13 mouse cellular contexts compared by ENCODE assay signal in the genomic region with DNA sequence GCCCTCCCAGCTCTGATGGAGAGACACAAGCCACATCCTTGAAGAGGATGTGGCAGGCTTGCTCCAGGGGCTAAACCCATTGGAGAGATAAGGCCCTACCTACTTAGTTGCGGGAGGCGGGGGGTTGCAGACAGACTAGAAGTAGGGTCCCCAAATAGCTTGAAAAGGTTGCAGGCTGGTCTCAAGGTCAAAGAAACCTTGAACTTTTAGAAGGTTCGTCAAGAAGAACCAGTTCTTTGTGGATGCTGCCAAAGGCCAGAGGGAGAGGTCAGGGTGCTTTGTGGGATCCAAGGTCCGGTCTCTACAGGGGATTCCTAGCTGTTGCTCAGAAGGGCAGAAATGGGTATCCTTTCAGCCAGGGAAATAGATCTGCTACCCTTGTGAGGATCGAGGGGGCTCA. TPM values are rescaled to one million over a fixed set of nuclear protein-coding genes. Genes with fewer than 3 reads are reported as not detected.
"Had no signal": no experiment of that assay in that cellular context is flagged by ENCODE, and none has a peak within 500 bp of the region (broad histone marks: within the 10 kb centered on the region; RNA-seq: fewer than 3 reads in every experiment).

No protein-coding gene starts in this region.

- H3K9ac ChIP-seq: kidney, embryonic 15.5 days; liver, embryonic 12.5 days; lung, embryonic 14.5 days; neural tube, embryonic 12.5 days had no signal

- H3K9me3 ChIP-seq: kidney, embryonic 15.5 days; liver, embryonic 12.5 days; midbrain, embryonic 10.5 days; neural tube, embryonic 12.5 days had no signal

- H3K4me1 ChIP-seq: liver, embryonic 12.5 days; neural tube, embryonic 12.5 days had no signal

- H3K4me2 ChIP-seq: liver, embryonic 12.5 days; neural tube, embryonic 12.5 days had no signal

- ATAC-seq: liver, embryonic 12.5 days had no signal

- H3K36me3 ChIP-seq: kidney, embryonic 15.5 days; liver, embryonic 12.5 days; midbrain, embryonic 10.5 days; neural tube, embryonic 12.5 days had no signal

- H3K4me3 ChIP-seq: kidney, embryonic 15.5 days; liver, embryonic 12.5 days; midbrain, embryonic 10.5 days; neural tube, embryonic 12.5 days had no signal

- H3K27ac ChIP-seq: liver, embryonic 12.5 days; midbrain, embryonic 10.5 days; neural tube, embryonic 12.5 days had no signal

- DNase-seq: kidney, adult 2 months; right cerebral cortex, postnatal 4 days; spleen, adult 18-20 months; thymus, postnatal 36 days had no signal

RNA-seq across cellular contexts. Expression of gene Nxph3, which starts 6.6 kb away (rescaled TPM):
- total RNA-seq: megakaryocyte, adult 5-6 weeks; neutrophil, adult 5-6 weeks had no signal
- polyA plus RNA-seq: liver, embryonic 16.5 days; thymus, postnatal 0 days had no signal
